Mouse (Mus musculus): ENCODE results near the gene Slc39a9. TPM values are rescaled to one million over a fixed set of nuclear protein-coding genes. Genes with fewer than 3 reads are reported as not detected.

The Slc39a9 gene
- total and polyA plus RNA-seq, 2 experiments from 2014 or later, result 19.4 to 20.7 TPM

GRCm38 (mm10) chr12:80653951-80654658, 10.4 kb downstream of the Slc39a9 start:
- H3K4me2 ChIP-seq (ENCODE audit: low read depth), result no peak overlapping the region
- no peak overlapping the region for H3K27ac ChIP-seq (ENCODE audit: low read depth, low read length)
- no peak for DNase-seq
- H3K36me3 ChIP-seq (ENCODE audit: insufficient read depth), result no peaks in the 10 kb centered on the region
- WGBS, result 77% methylated on average over 7 of the region's 7 CpGs
- no peaks in the 10 kb centered on the region for H3K27me3 ChIP-seq (ENCODE audit: insufficient read depth, low read length)
- no peak for TF ChIP-seq CTCF (IDR thresholded peaks at IDR 0.05; ENCODE audit: low read depth)
- no peak overlapping the region for H3K9ac ChIP-seq
- H3K4me1 ChIP-seq (ENCODE audit: insufficient read depth), result no peaks in the 10 kb centered on the region
- H3K4me3 ChIP-seq (ENCODE audit: low read depth, low read length), result no peak overlapping the region
- no peak for ATAC-seq
- no peaks in the 10 kb centered on the region for H3K9me3 ChIP-seq (ENCODE audit: low read length)

- Histone ChIP-seq H3K4me3 (ENCODE audit: low read depth, low read length) (no peak overlapping the region), H3K36me3 (ENCODE audit: insufficient read depth) (no peaks in the 10 kb centered on the region), H3K4me2 (ENCODE audit: low read depth) (no peak overlapping the region), H3K9me3 (ENCODE audit: low read length) (no peaks in the 10 kb centered on the region), H3K4me1 (ENCODE audit: insufficient read depth) (no peaks in the 10 kb centered on the region), H3K27me3 (ENCODE audit: insufficient read depth, low read length) (no peaks in the 10 kb centered on the region), H3K27ac (ENCODE audit: low read depth, low read length) (no peak overlapping the region), H3K9ac (no peak overlapping the region)
- 90% methylated on average over 3 of the region's 3 CpGs for WGBS
- DNase-seq (no peak), ATAC-seq (no peak)
- TF ChIP-seq CTCF (IDR thresholded peaks at IDR 0.05; ENCODE audit: low read depth), result no peak
Measured at GRCm38 (mm10) chr12:80654659-80655025, 11.0 kb downstream of the Slc39a9 start.

DNA sequence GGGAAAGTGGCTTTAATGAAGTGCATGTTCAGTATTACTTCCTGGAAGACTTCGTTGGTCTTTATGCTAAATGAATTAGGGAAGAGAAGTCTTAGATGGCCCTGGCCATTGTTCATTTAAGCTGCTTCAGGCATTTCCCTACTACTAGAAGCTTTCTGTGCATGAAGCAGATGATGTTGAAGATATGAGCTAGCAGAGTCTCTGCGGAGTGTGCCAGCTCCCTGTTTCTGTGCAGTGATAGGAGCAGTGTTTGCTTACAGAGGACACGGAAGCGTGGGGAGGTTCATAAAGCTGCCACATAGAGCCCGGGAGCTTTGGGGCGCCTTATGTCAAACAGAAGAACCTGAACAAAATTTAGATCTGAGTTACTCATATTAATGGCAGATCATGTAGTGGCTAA, 15.0 kb downstream of the Slc39a9 start:
- H3K9ac ChIP-seq, result no peak overlapping the region
- 66% methylated on average over 6 of the region's 6 CpGs for WGBS

DNA sequence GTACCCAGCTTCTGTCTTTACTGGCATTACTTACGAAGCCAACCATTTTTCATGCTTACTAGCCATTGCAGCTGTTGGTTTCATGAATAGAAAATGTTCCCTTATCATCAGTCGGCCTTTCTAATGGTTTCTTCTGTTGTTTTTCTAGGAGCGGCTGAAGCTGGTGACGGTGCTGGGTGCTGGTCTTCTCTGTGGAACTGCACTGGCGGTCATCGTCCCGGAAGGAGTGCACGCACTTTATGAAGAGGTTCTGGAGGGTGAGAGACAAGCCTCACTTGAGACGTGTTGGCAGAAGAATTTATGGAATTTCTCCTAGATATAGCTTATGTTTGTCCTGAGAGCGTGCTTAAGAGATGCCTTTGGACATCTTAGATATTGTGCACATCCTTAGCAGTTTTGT, 18.6 kb downstream of the Slc39a9 start:
- TF ChIP-seq CTCF (IDR thresholded peaks at IDR 0.05; ENCODE audit: low read depth), result no peak
- no peak for ATAC-seq
- Histone ChIP-seq H3K4me3 (ENCODE audit: low read depth, low read length) (no peak overlapping the region), H3K4me1 (ENCODE audit: insufficient read depth) (no peaks in the 10 kb centered on the region), H3K4me2 (ENCODE audit: low read depth) (no peak overlapping the region), H3K9ac (no peak overlapping the region), H3K27me3 (ENCODE audit: insufficient read depth, low read length) (no peaks in the 10 kb centered on the region), H3K27ac (ENCODE audit: low read depth, low read length) (no peak overlapping the region), H3K9me3 (ENCODE audit: low read length) (no peaks in the 10 kb centered on the region), H3K36me3 (ENCODE audit: insufficient read depth) (peaks cover 21% of the 10 kb centered on the region)
- WGBS, result 93% methylated on average over 10 of the region's 10 CpGs
- DNase-seq, result no peak

More for the DNA sequence above, 15.0 kb downstream of the Slc39a9 start:
- Histone ChIP-seq H3K4me2 (ENCODE audit: low read depth) (no peak overlapping the region), H3K27ac (ENCODE audit: low read depth, low read length) (no peak overlapping the region), H3K4me1 (ENCODE audit: insufficient read depth) (no peaks in the 10 kb centered on the region), H3K27me3 (ENCODE audit: insufficient read depth, low read length) (no peaks in the 10 kb centered on the region), H3K36me3 (ENCODE audit: insufficient read depth) (peaks cover 9% of the 10 kb centered on the region; the same call in 1 of the 2 replicates), H3K9me3 (ENCODE audit: low read length) (no peaks in the 10 kb centered on the region), H3K4me3 (ENCODE audit: low read depth, low read length) (no peak overlapping the region)
- DNase-seq (no peak), ATAC-seq (no peak)
- no peak for TF ChIP-seq CTCF (IDR thresholded peaks at IDR 0.05; ENCODE audit: low read depth)

DNA sequence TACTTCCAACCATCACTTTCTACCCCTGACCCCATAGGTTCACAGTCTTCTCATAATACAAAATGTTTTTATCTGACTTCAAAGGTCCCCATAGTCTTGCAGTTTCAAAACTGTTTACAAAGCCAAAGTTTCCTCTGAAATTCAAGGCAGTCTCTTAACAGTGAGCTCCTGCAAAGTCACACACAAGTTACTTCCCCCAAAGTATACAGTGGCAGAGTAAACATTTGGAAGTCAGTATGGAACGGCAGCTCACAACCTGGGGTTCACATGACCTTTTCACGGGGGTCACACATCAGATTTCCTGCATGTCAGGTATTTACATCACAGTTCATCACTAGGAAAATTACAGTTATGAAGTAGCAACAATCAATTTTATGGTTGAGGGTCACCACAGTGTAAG, 20.3 kb downstream of the Slc39a9 start:
- H3K4me3 ChIP-seq (ENCODE audit: low read depth, low read length), result no peak overlapping the region
- no peaks in the 10 kb centered on the region for H3K9me3 ChIP-seq (ENCODE audit: low read length)
- ATAC-seq (no peak), DNase-seq (no peak)
- H3K27ac ChIP-seq (ENCODE audit: low read depth, low read length), result no peak overlapping the region
- WGBS, result 94% methylated on average over 2 of the region's 2 CpGs
- no peak overlapping the region for H3K9ac ChIP-seq
- H3K36me3 ChIP-seq (ENCODE audit: insufficient read depth), result peaks cover 28% of the 10 kb centered on the region
- no peak for TF ChIP-seq CTCF (IDR thresholded peaks at IDR 0.05; ENCODE audit: low read depth)
- no peak overlapping the region for H3K4me2 ChIP-seq (ENCODE audit: low read depth)
- no peaks in the 10 kb centered on the region for H3K27me3 ChIP-seq (ENCODE audit: insufficient read depth, low read length)
- H3K4me1 ChIP-seq (ENCODE audit: insufficient read depth), result no peaks in the 10 kb centered on the region

GRCm38 (mm10) chr12:80668391-80668790, 24.7 kb downstream of the Slc39a9 start:
- Histone ChIP-seq H3K4me2 (ENCODE audit: low read depth) (no peak overlapping the region), H3K4me1 (ENCODE audit: insufficient read depth) (no peaks in the 10 kb centered on the region), H3K27me3 (ENCODE audit: insufficient read depth, low read length) (no peaks in the 10 kb centered on the region), H3K27ac (ENCODE audit: low read depth, low read length) (no peak overlapping the region), H3K36me3 (ENCODE audit: insufficient read depth) (peaks cover 24% of the 10 kb centered on the region), H3K4me3 (ENCODE audit: low read depth, low read length) (no peak overlapping the region), H3K9me3 (ENCODE audit: low read length) (no peaks in the 10 kb centered on the region), H3K9ac (no peak overlapping the region)
- 87% methylated on average over 2 of the region's 2 CpGs for WGBS
- ATAC-seq (no peak), DNase-seq (no peak)
- TF ChIP-seq CTCF (IDR thresholded peaks at IDR 0.05; ENCODE audit: low read depth), result no peak

GRCm38 (mm10) chr12:80673170-80673569, 29.5 kb downstream of the Slc39a9 start:
- TF ChIP-seq CTCF (IDR thresholded peaks at IDR 0.05; ENCODE audit: low read depth), result peak; percentile 83
- H3K36me3 ChIP-seq (ENCODE audit: insufficient read depth), result peaks cover 23% of the 10 kb centered on the region
- no peak overlapping the region for H3K4me2 ChIP-seq (ENCODE audit: low read depth)
- DNase-seq (peak; percentile 76), ATAC-seq (no peak; the same call in 1 of the 2 replicates)
- H3K9me3 ChIP-seq (ENCODE audit: low read length), result no peaks in the 10 kb centered on the region
- H3K4me1 ChIP-seq (ENCODE audit: insufficient read depth), result no peaks in the 10 kb centered on the region
- no peak overlapping the region for H3K4me3 ChIP-seq (ENCODE audit: low read depth, low read length)
- H3K27ac ChIP-seq (ENCODE audit: low read depth, low read length), result no peak overlapping the region
- 11% methylated on average over 3 of the region's 3 CpGs for WGBS
- no peak overlapping the region for H3K9ac ChIP-seq
- H3K27me3 ChIP-seq (ENCODE audit: insufficient read depth, low read length), result no peaks in the 10 kb centered on the region

Data from forebrain, postnatal 0 days (tissue).